Mouse (Mus musculus) MEL (cell line): ENCODE measurements around the gene Alx3. TPM values are rescaled to one million over a fixed set of nuclear protein-coding genes. Genes with fewer than 3 reads are reported as not detected.

Experiments used
- DNase-seq: peaks from one replicate; pipeline ENCODE4 v3.0.0; 2011; ENCODE audit warnings: low read depth, low spot score
- H3K27ac ChIP-seq: 2 replicates; pipeline ENCODE4 v1.5.1; 2012; ENCODE audit warnings: low read depth, mild to moderate bottlenecking, control low read depth, low read length, moderate library complexity; ENCODE audit not compliant: control insufficient read depth
- H3K27me3 ChIP-seq, 2 experiments: fragments of 150-350 bp in 1 of 2; sonication (generic) in 1 of 2; 2 replicates each; pipeline ENCODE4 v1.6.1; 2012; ENCODE audit warnings: low read length in 2 of 2, mild to moderate bottlenecking in 2 of 2, improper control_type of control experiment in 1 of 2, moderate library complexity in 1 of 2; ENCODE audit not compliant: insufficient read depth in 2 of 2, control insufficient read depth in 1 of 2
- H3K36me3 ChIP-seq, 2 experiments: 2 replicates each; pipeline ENCODE4 v1.6.1; 2012 to 2014; ENCODE audit warnings: low read length in 2 of 2, improper control_type of control experiment in 1 of 2, inconsistent platforms in 1 of 2, mild to moderate bottlenecking in 1 of 2; ENCODE audit not compliant: insufficient read depth in 2 of 2, control insufficient read depth in 1 of 2
- H3K4me1 ChIP-seq, 2 experiments: fragments of 150-350 bp in 1 of 2; sonication (generic) in 1 of 2; 2 replicates each; pipeline ENCODE4 v1.6.1; 2012; ENCODE audit warnings: low read length in 2 of 2, improper control_type of control experiment in 1 of 2, mild to moderate bottlenecking in 1 of 2; ENCODE audit not compliant: insufficient read depth in 2 of 2, control insufficient read depth in 1 of 2
- H3K4me3 ChIP-seq, 2 experiments: fragments of 150-350 bp in 1 of 2; sonication (generic) in 1 of 2; 2 replicates each; pipeline ENCODE4 v1.5.1; 2012; ENCODE audit warnings: low read depth in 2 of 2, low read length in 2 of 2, mild to moderate bottlenecking in 2 of 2, moderate library complexity in 2 of 2, control low read depth in 1 of 2, improper control_type of control experiment in 1 of 2; ENCODE audit not compliant: control insufficient read depth in 1 of 2, insufficient read depth in 1 of 2
- H3K79me2 ChIP-seq: 2 replicates; pipeline ENCODE4 v1.6.1; 2012; ENCODE audit warnings: mild to moderate bottlenecking, low read length, moderate library complexity; ENCODE audit not compliant: control insufficient read depth, poor library complexity, insufficient read depth
- H3K9ac ChIP-seq: 2 replicates; pipeline ENCODE4 v1.6.1; 2012; ENCODE audit warnings: low read depth, mild to moderate bottlenecking, control low read depth, low read length, moderate library complexity; ENCODE audit not compliant: control insufficient read depth, poor library complexity, severe bottlenecking
- H3K9me3 ChIP-seq: fragments of 150-350 bp; sonication (generic); replicated peaks from 2 replicates; pipeline ENCODE4 v1.6.1; 2012; ENCODE audit warnings: mild to moderate bottlenecking, low read length, improper control_type of control experiment, moderate library complexity; ENCODE audit not compliant: insufficient read depth
- BHLHE40 ChIP-seq: IDR thresholded peaks from 2 replicates; pipeline ENCODE4 v1.6.1; 2012; ENCODE audit warnings: low read depth, mild to moderate bottlenecking, inconsistent platforms, low read length, improper control_type of control experiment, borderline replicate concordance
- CHD2 ChIP-seq: IDR thresholded peaks from 2 replicates; pipeline ENCODE4 v1.6.1; 2011; ENCODE audit warnings: low read length, improper control_type of control experiment
- CTCF ChIP-seq, 3 experiments: IDR thresholded peaks in 2 of 3; conservative IDR thresholded peaks in 1 of 3; 2 replicates each; pipeline ENCODE4 v1.5.1; 2011 to 2012; ENCODE audit warnings: low read length in 3 of 3, low read depth in 2 of 3, mild to moderate bottlenecking in 2 of 3, improper control_type of control experiment in 1 of 3, inconsistent platforms in 1 of 3, mixed read lengths in 1 of 3, moderate library complexity in 1 of 3; ENCODE audit not compliant: control insufficient read depth in 1 of 3, insufficient read depth in 1 of 3, poor library complexity in 1 of 3, severe bottlenecking in 1 of 3
- HCFC1 ChIP-seq: IDR thresholded peaks from 2 replicates; pipeline ENCODE4 v1.6.1; 2012; ENCODE audit warnings: low read depth, mild to moderate bottlenecking, inconsistent platforms, low read length, improper control_type of control experiment, moderate library complexity
- MXI1 ChIP-seq: IDR thresholded peaks from 2 replicates; pipeline ENCODE4 v1.6.1; 2011; ENCODE audit warnings: mild to moderate bottlenecking, low read depth, low read length, improper control_type of control experiment
- MYC ChIP-seq: IDR thresholded peaks from 2 replicates; pipeline ENCODE4 v1.6.1; 2011; ENCODE audit warnings: low read depth, mild to moderate bottlenecking, low read length, improper control_type of control experiment, moderate library complexity
- NELFE ChIP-seq: IDR thresholded peaks from 2 replicates; pipeline ENCODE4 v1.6.1; 2011; ENCODE audit warnings: low read depth, low read length, improper control_type of control experiment
- NRF1 ChIP-seq: IDR thresholded peaks from 2 replicates; pipeline ENCODE4 v1.6.1; 2014; ENCODE audit warnings: low read depth, mild to moderate bottlenecking, inconsistent platforms, low read length, improper control_type of control experiment, moderate library complexity; ENCODE audit not compliant: poor library complexity, insufficient read depth, severe bottlenecking
- POLR2A ChIP-seq, 2 experiments: IDR thresholded peaks; 2 replicates each; pipeline ENCODE4 v1.6.1; 2011 to 2012; ENCODE audit warnings: low read length in 2 of 2, mild to moderate bottlenecking in 2 of 2, control low read depth in 1 of 2, improper control_type of control experiment in 1 of 2, low read depth in 1 of 2, moderate library complexity in 1 of 2; ENCODE audit not compliant: control insufficient read depth in 1 of 2, insufficient read depth in 1 of 2, poor library complexity in 1 of 2
- RAD21 ChIP-seq: IDR thresholded peaks from 2 replicates; pipeline ENCODE4 v1.6.1; 2011; ENCODE audit warnings: mild to moderate bottlenecking, low read depth, low read length, improper control_type of control experiment
- RCOR1 ChIP-seq: IDR thresholded peaks from 2 replicates; pipeline ENCODE4 v1.6.1; 2012; ENCODE audit warnings: low read depth, mild to moderate bottlenecking, inconsistent platforms, low read length, improper control_type of control experiment
- SMC3 ChIP-seq: IDR thresholded peaks from 2 replicates; pipeline ENCODE4 v1.6.1; 2011; ENCODE audit warnings: low read depth, low read length, improper control_type of control experiment
- TBP ChIP-seq: IDR thresholded peaks from 2 replicates; pipeline ENCODE4 v1.8.0; 2011; ENCODE audit warnings: low read depth, low read length, improper control_type of control experiment
- TCF12 ChIP-seq: IDR thresholded peaks from 2 replicates; pipeline ENCODE4 v1.6.1; 2014; ENCODE audit warnings: low read depth, mild to moderate bottlenecking, inconsistent platforms, low read length, improper control_type of control experiment, moderate library complexity
- UBTF ChIP-seq: IDR thresholded peaks from 2 replicates; pipeline ENCODE4 v1.6.1; 2012; ENCODE audit warnings: low read depth, mild to moderate bottlenecking, inconsistent platforms, low read length, improper control_type of control experiment, moderate library complexity, borderline replicate concordance; ENCODE audit not compliant: insufficient read depth
- USF1 ChIP-seq: IDR thresholded peaks from 2 replicates; pipeline ENCODE4 v1.6.1; 2014; ENCODE audit warnings: low read depth, mild to moderate bottlenecking, inconsistent platforms, low read length, improper control_type of control experiment, moderate library complexity
- USF2 ChIP-seq, 2 experiments: IDR thresholded peaks; 2 replicates each; pipeline ENCODE4 v1.6.1; 2011 to 2012; ENCODE audit warnings: improper control_type of control experiment in 2 of 2, low read length in 2 of 2, borderline replicate concordance in 1 of 2, inconsistent platforms in 1 of 2, low read depth in 1 of 2, mild to moderate bottlenecking in 1 of 2; ENCODE audit not compliant: insufficient read depth in 1 of 2
- ZC3H11A ChIP-seq: IDR thresholded peaks from 2 replicates; pipeline ENCODE4 v1.6.1; 2012; ENCODE audit warnings: low read depth, mild to moderate bottlenecking, inconsistent platforms, low read length, improper control_type of control experiment
- ZKSCAN1 ChIP-seq: IDR thresholded peaks from 2 replicates; pipeline ENCODE4 v1.6.1; 2012; ENCODE audit warnings: low read depth, mild to moderate bottlenecking, inconsistent platforms, low read length, improper control_type of control experiment, moderate library complexity
- ZMIZ1 ChIP-seq: IDR thresholded peaks from 2 replicates; pipeline ENCODE4 v1.6.1; 2012; ENCODE audit warnings: low read depth, mild to moderate bottlenecking, inconsistent platforms, low read length, improper control_type of control experiment, moderate library complexity
- polyA plus RNA-seq, 2 experiments: library from polyadenylated mRNA; stranded (reverse) in 1 of 2; unstranded in 1 of 2; fragments of >175 nt in 1 of 2; fragments of >200 nt in 1 of 2; gene quantifications; 2 replicates each; pipeline versions ENCODE4 v1.2.1 to v1.2.4; 2012; ENCODE audit warnings: low replicate concordance in 2 of 2, low read depth in 1 of 2; ENCODE audit not compliant: insufficient read length in 2 of 2, insufficient read depth in 1 of 2, missing spikeins in 1 of 2
- total RNA-seq: library from RNA; depleted of rRNA; stranded (reverse); fragments of 300-350 nt; gene quantifications from 2 replicates; pipeline ENCODE4 v1.2.3, GENCODE M21; 2012

The Alx3 gene
- total and polyA plus RNA-seq, 3 experiments, result not detected

DNA sequence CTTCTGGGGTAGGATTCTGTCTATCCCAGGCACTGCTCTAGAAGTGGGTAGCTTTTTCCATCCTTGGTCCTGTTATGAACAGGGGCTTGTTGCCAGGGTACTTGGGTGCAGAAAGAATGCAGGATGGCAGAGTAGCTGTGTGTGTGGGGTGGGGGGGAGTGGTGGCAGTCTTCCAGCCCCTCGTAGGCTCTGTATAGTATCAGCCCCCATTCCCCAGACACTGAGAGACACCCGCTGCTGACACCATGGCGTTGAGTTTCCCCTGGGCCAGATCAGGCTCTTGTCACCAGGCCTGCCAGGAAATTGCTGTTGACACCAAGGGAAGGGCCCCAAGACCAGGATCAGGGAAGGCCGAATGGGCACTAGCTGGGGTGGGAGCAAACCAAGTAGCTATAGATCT is 26.1 kb upstream of the Alx3 start:
- Histone ChIP-seq H3K27ac (no peak overlapping the region), H3K79me2 (no peaks in the 10 kb centered on the region), H3K4me3 (no peak overlapping the region)
- TF ChIP-seq SMC3 (no peak), ZMIZ1 (no peak), HCFC1 (no peak), NELFE (no peak), POLR2A (IDR thresholded peaks at IDR 0.05; ENCODE audit: control insufficient read depth in 1 of 2, insufficient read depth in 1 of 2, low read depth in 1 of 2, low read length in 2 of 2, poor library complexity in 1 of 2) (no peak), CTCF (IDR thresholded peaks at IDR 0.05 in 2 of 3, conservative IDR thresholded peaks at IDR 0.05 in 1 of 3; ENCODE audit: control insufficient read depth in 1 of 3, insufficient read depth in 1 of 3, low read depth in 2 of 3, low read length in 3 of 3, poor library complexity in 1 of 3, severe bottlenecking in 1 of 3) (no peak), BHLHE40 (no peak), ZKSCAN1 (no peak), USF2 (IDR thresholded peaks at IDR 0.05; ENCODE audit: borderline replicate concordance in 1 of 2, insufficient read depth in 1 of 2, low read depth in 1 of 2, low read length in 2 of 2) (no peak), TCF12 (no peak), RCOR1 (no peak), USF1 (no peak), UBTF (no peak), MXI1 (no peak), ZC3H11A (no peak), TBP (no peak), CHD2 (no peak)
- TF ChIP-seq, all 39 proteins: peak for 0
- DNase-seq, result no peak
- no peak overlapping the region for H3K9ac ChIP-seq
- no peaks in the 10 kb centered on the region for H3K36me3 ChIP-seq
- H3K27me3 ChIP-seq, result peaks cover 0 to 19% of the 10 kb centered on the region in 2 experiments
- no peaks in the 10 kb centered on the region for H3K4me1 ChIP-seq
- H3K9me3 ChIP-seq, result no peaks in the 10 kb centered on the region

DNA sequence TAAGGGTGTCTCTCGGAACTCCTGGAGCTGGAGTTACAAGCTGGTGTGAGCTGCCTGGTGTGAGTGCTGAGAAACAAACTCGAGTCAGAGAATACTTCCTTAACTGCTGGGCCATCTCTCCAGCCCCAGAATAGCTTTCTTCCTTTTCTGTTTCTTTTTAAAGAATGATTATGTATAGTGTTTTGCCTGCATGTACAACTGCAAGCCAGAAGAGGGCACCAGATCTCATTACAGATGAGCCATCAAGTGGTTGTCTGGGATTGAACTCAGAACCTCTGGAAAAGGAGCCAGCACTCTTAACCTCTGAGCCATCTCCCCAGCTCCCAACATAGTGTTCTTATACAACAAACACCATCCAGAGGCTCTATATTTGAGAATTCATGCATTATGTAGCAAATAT is 23.6 kb upstream of the Alx3 start:
- Histone ChIP-seq H3K4me3 (no peak overlapping the region), H3K9me3 (no peaks in the 10 kb centered on the region), H3K27ac (no peak overlapping the region), H3K27me3 (peaks cover 0 to 10% of the 10 kb centered on the region in 2 experiments), H3K36me3 (no peaks in the 10 kb centered on the region), H3K4me1 (no peaks in the 10 kb centered on the region), H3K9ac (no peak overlapping the region), H3K79me2 (no peaks in the 10 kb centered on the region)
- TF ChIP-seq CTCF (IDR thresholded peaks at IDR 0.05 in 2 of 3, conservative IDR thresholded peaks at IDR 0.05 in 1 of 3; ENCODE audit: control insufficient read depth in 1 of 3, insufficient read depth in 1 of 3, low read depth in 2 of 3, low read length in 3 of 3, poor library complexity in 1 of 3, severe bottlenecking in 1 of 3) (peak; percentile 40 to 58 (median 57)), SMC3 (peak; percentile 45), MXI1 (no peak), RAD21 (peak; percentile 29), RCOR1 (no peak), NRF1 (no peak), MYC (no peak)
- DNase-seq, result peak; percentile 43
